Mouse (Mus musculus): Measurements from ENCODE around the gene Mlst8.

DNA sequence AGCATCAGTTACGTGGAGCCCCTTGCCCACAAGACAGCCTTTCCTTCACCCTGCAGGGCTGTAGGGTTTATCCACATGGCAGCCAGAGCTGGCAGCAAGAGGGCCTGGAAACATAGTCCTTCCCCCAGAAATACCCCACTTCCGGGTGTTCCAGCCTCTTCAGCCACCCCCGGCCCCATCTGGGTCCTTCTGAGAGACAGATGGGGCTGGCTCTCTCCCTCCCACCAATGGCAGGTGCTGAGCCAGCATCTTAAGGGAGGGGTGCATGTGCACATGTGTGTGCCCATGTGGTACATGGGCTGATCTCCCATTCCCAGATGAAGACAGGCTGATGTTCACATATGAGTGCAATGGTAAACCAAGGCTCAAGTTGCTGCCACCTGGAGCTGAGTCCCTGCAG is 16.6 kb upstream of the Mlst8 start:
- TF ChIP-seq CTCF (IDR thresholded peaks at IDR 0.05; ENCODE audit: borderline replicate concordance, extremely low read depth, insufficient read depth, insufficient read length), result no peak
- TF ChIP-seq POLR2A (IDR thresholded peaks at IDR 0.05; ENCODE audit: borderline replicate concordance, extremely low read depth, insufficient read depth, insufficient read length, poor library complexity, severe bottlenecking), result no peak

Data from brain, embryonic 14.5 days (tissue).